Mouse (Mus musculus) midbrain, embryonic 12.5 days (tissue): ENCODE results near the gene Nudt9. TPM values are rescaled to one million over a fixed set of nuclear protein-coding genes. Genes with fewer than 3 reads are reported as not detected.

Experiments used
- ATAC-seq: fragments of 200-750 bp; cut with Nextera tagmentation; 2 replicates; pipeline ENCODE4 v1.8.0; 2017; ENCODE audit warnings: low read depth, moderate TSS enrichment, moderate library complexity; ENCODE audit not compliant: low FRiP score
- H3K27ac ChIP-seq: fragments of 300-500 bp; sonication (generic); replicated peaks from 2 replicates; pipeline ENCODE4 v1.5.1; 2016; ENCODE audit warnings: mild to moderate bottlenecking
- H3K27me3 ChIP-seq: fragments of 300-500 bp; sonication (generic); 2 replicates; pipeline ENCODE4 v1.6.1; 2016; ENCODE audit warnings: mild to moderate bottlenecking
- H3K36me3 ChIP-seq: fragments of 300-500 bp; sonication (generic); 2 replicates; pipeline ENCODE4 v1.6.1; 2016
- H3K4me1 ChIP-seq: fragments of 300-500 bp; sonication (generic); 2 replicates; pipeline ENCODE4 v1.6.1; 2016
- H3K4me2 ChIP-seq: fragments of 300-500 bp; sonication (generic); replicated peaks from 2 replicates; pipeline ENCODE4 v1.6.1; 2016; ENCODE audit warnings: mild to moderate bottlenecking, moderate library complexity
- H3K4me3 ChIP-seq: fragments of 300-500 bp; sonication (generic); 2 replicates; pipeline ENCODE4 v1.5.1; 2016; ENCODE audit warnings: mild to moderate bottlenecking
- H3K9ac ChIP-seq: fragments of 300-500 bp; sonication (generic); replicated peaks from 2 replicates; pipeline ENCODE4 v1.6.1; 2016; ENCODE audit warnings: mild to moderate bottlenecking, moderate library complexity
- H3K9me3 ChIP-seq: fragments of 300-500 bp; sonication (generic); 2 replicates; pipeline ENCODE4 v1.6.1; 2016; ENCODE audit warnings: mild to moderate bottlenecking
- WGBS: fragments of 180-500 bp; shearing (Covaris S2); methylation state at CpG from one replicate; pipeline ENCODE4 v1.1.7; 2016; 5-methylcytosine and 5-hydroxymethylcytosine counted together
- polyA plus RNA-seq: library from polyadenylated mRNA; unstranded; fragments of >200 nt; fragmentation: Nextera tagmentation; extraction: Ambion mirVana; gene quantifications from 2 replicates; pipeline ENCODE4 v1.2.1, GENCODE M21; 2016

The Nudt9 gene
- polyA plus RNA-seq, 1 experiment from 2014 or later: 58.9 TPM

DNA sequence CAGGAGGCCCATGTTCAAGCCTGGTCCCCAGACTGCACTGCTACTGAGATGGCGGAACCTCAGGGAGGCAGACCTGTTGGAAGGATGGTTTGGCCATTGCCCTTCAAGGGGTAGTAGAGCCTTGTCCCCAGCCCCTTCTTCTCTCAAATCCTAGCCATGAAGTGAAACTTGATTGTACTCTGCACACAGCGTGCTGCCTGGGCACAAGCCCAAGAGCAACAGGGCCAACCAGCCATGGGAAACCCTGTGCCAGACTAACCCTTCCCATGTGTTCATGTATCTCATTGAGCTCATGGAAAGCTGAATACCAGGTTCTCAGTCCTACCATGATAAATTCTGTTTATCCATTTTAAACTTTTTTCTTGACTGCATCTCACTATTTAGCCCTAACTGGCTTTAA lies 3.2 kb upstream of the Nudt9 start:
- no peak for ATAC-seq
- Histone ChIP-seq H3K9ac (no peak overlapping the region), H3K4me1 (peaks cover 5% of the 10 kb centered on the region), H3K27ac (no peak overlapping the region), H3K4me2 (no peak overlapping the region), H3K36me3 (no peaks in the 10 kb centered on the region), H3K27me3 (0 out of 2 replicates have a peak, but pooled peaks cover 3% of the 10 kb centered on the region), H3K9me3 (no peaks in the 10 kb centered on the region), H3K4me3 (no peak overlapping the region)
- WGBS: 93% methylated on average over 2 of the region's 2 CpGs

DNA sequence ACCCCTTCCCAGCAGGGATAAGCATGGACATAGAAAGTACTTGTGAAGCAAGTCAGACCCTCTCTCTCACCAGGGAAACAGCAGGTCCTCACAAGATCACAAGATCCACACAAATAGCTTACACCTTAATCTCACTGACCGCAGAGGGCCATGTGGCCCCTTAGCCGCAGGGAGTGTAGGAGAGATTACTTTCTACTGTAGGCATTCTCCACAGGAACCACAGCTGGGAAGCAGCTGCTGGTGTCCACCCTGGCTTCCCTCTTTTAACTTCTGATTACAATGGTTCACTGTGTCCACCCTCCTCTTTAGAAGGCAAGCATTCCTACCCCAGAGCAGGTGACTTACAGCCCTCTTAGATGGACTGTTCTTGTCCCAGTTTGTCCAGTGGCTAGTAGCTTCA lies 2.4 kb upstream of the Nudt9 start:
- no peaks in the 10 kb centered on the region for H3K36me3 ChIP-seq
- H3K27ac ChIP-seq: no peak overlapping the region
- 45% methylated on average over 2 of the region's 2 CpGs for WGBS
- H3K9ac ChIP-seq: no peak overlapping the region
- H3K4me1 ChIP-seq: peaks cover 10% of the 10 kb centered on the region
- no peak overlapping the region for H3K4me2 ChIP-seq
- 0 out of 2 replicates have a peak, but pooled peaks cover 3% of the 10 kb centered on the region for H3K27me3 ChIP-seq
- H3K4me3 ChIP-seq: no peak overlapping the region
- no peaks in the 10 kb centered on the region for H3K9me3 ChIP-seq
- no peak for ATAC-seq

DNA sequence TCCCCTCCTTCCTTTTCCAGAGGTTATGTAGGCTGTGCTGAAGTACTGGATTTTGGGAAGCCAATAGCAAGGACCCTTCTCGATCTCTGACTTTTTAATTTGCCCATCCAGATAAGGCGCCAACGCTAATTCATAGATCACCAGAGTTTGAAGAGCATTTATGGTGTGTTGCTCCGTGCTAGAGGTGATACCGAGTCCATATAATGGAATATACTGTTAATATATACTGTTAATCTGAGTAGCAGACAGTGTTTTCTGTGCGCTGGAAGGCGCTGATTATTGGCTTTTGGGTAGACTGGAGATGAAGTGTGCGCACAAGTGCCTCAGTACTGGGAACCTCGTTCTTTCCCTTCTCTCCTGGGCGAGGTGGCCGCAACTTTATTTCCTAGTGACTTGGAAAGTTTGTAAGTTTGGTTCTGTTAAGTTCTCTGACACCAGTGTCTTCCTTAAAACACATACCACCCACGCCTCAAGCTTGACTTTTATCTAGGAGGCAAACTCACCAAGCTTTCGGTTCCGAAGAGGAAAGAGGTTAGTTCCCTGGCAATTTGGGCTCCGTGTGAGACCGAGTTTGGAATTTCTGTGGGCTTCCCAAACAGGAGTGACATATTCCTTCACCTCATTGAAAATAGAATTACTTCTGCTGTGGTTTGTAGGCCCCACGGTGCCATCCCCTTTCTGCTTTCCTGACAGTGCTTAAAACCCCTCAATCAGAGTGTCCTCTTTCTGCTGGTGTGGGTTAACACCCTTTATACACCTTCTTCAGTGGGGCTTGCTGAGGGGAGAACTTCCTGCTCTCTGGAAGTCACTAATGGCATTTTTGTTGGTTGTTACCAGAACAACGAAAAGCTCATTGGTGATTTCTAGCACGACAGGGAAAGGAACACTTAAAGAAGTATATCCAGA lies 1.3 kb downstream of the Nudt9 start:
- Histone ChIP-seq H3K27me3 (0 out of 2 replicates have a peak, but pooled peaks cover 3% of the 10 kb centered on the region), H3K36me3 (peaks cover 20% of the 10 kb centered on the region), H3K9me3 (no peaks in the 10 kb centered on the region), H3K9ac (peak overlapping the region; percentile 85), H3K4me3 (peak overlapping the region; percentile 83), H3K27ac (peak overlapping the region; percentile 75), H3K4me1 (peaks cover 10% of the 10 kb centered on the region), H3K4me2 (peak overlapping the region; percentile 68)
- ATAC-seq: no peak; the same call in none of the 2 replicates
- WGBS: 14% methylated on average over 19 of the region's 19 CpGs

DNA sequence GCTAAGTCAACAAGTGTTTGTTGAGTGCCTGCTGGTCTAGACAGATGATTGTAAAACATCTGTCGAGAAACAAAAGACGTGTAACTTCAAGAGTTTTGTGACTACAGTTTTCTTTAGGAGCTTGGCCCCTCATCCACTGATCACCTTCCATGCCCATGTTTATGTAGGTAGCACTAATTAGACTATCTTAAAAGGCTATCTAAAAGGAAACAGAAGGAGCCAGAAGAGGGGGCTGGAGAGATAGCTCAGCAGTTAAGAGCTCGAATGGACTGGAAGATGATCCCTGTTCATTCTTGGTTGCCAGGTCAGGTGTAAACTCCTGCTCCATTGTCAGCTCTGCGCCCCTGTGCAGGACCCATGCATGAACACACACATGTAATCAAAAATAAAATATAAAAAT lies 2.0 kb downstream of the Nudt9 start:
- 56% methylated on average over 4 of the region's 4 CpGs for WGBS
- H3K4me1 ChIP-seq: peaks cover 10% of the 10 kb centered on the region
- H3K36me3 ChIP-seq: peaks cover 22% of the 10 kb centered on the region
- no peaks in the 10 kb centered on the region for H3K9me3 ChIP-seq
- H3K4me3 ChIP-seq: peak overlapping the region; percentile 83; the same call in 1 of the 2 replicates
- 0 out of 2 replicates have a peak, but pooled peaks cover 3% of the 10 kb centered on the region for H3K27me3 ChIP-seq
- H3K9ac ChIP-seq: no peak overlapping the region
- peak overlapping the region; percentile 68 for H3K4me2 ChIP-seq
- ATAC-seq: no peak
- H3K27ac ChIP-seq: no peak overlapping the region

DNA sequence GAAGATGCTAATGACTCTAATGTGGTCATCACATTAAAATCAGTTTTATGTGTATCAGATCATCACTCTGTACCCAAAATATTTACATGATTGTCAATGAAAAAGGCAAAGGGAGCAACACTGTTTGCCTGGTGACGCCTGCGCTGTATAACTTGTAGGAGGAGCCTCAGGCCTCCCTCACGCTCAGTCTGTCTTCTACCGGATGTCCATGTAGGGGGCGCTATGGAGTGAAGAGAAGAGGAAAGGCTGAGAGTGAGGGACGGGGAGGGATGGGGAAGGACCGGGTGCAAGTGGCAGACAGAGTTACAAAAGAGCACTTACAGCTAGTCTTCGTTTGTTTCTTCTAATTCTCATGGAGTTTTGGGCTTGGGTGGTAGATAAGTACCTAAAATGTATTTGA lies 6.8 kb downstream of the Nudt9 start:
- H3K4me1 ChIP-seq: peaks cover 4% of the 10 kb centered on the region; the same call in 1 of the 2 replicates
- peaks cover 27% of the 10 kb centered on the region for H3K36me3 ChIP-seq
- H3K27me3 ChIP-seq: no peaks in the 10 kb centered on the region
- no peak overlapping the region for H3K27ac ChIP-seq
- no peak overlapping the region for H3K4me2 ChIP-seq
- no peaks in the 10 kb centered on the region for H3K9me3 ChIP-seq
- no peak overlapping the region for H3K9ac ChIP-seq
- no peak for ATAC-seq
- WGBS: 56% methylated on average over 8 of the region's 8 CpGs
- H3K4me3 ChIP-seq: no peak overlapping the region

DNA sequence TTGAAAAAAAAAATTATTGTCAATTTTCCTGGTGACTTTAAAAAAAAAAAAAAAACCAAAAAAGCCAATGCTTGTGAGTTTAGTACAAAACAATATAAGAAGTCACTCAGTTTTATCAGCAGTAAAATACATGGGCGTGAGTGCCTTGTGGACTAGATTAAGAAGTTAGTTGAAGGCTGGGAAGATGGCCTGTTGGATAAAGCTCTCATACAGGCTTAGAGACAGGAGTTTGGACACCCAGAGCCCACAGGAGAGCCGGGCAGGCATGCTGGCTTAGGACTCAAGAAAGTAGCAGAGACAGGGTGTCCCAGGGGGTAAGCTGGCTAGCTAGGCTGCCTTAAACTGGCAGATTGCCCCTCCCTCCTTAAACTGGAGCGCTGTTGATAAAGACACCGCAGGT lies 8.8 kb downstream of the Nudt9 start:
- Histone ChIP-seq H3K4me3 (no peak overlapping the region), H3K27ac (no peak overlapping the region), H3K9me3 (no peaks in the 10 kb centered on the region), H3K36me3 (peaks cover 27% of the 10 kb centered on the region), H3K9ac (no peak overlapping the region), H3K4me2 (no peak overlapping the region), H3K27me3 (no peaks in the 10 kb centered on the region), H3K4me1 (no peaks in the 10 kb centered on the region)
- ATAC-seq: no peak
- WGBS: 86% methylated on average over 4 of the region's 4 CpGs

DNA sequence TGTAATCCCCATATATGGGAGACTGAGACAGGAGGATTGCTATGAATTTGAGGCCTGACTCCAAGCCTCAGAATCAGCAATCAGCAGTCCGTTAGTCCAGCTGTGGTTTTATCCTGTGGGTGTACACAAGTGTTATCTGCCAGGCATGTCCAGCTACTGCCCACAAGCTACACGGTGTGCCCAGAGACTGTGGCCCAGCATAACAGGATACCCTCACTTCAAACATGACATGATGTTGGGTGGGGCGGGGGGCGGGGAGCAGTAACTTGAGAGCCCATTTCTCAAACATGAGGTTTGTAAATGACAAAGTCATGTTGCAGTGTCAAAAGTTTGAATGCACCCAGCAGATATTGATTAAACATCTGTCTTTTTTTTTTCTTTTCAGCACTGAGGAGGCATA lies 9.7 kb downstream of the Nudt9 start:
- Histone ChIP-seq H3K9ac (no peak overlapping the region), H3K27me3 (no peaks in the 10 kb centered on the region), H3K4me2 (no peak overlapping the region), H3K9me3 (no peaks in the 10 kb centered on the region), H3K4me3 (no peak overlapping the region), H3K36me3 (peaks cover 28% of the 10 kb centered on the region), H3K27ac (no peak overlapping the region), H3K4me1 (no peaks in the 10 kb centered on the region)
- WGBS: 93% methylated on average over 4 of the region's 4 CpGs
- no peak for ATAC-seq

DNA sequence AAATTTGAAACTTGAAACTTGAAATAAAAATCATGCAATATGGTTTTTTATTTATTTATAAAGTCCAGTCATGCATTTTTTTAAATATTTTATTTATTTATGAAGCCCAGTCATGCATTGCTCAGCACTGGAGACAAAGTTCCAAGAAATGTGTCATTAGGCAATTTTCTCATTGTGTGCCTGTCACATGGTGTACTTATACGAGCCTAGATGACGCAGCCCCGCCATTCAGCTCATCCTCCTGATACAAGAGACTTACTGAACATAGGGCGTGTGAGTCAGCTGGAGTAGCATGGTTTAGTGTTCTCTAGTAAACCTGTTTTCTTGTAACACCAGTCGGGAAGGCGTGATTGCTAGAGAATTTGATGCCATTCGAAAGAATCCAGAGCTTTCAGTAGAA lies 10.2 kb downstream of the Nudt9 start:
- no peaks in the 10 kb centered on the region for H3K9me3 ChIP-seq
- 86% methylated on average over 7 of the region's 7 CpGs for WGBS
- H3K4me1 ChIP-seq: no peaks in the 10 kb centered on the region
- H3K27me3 ChIP-seq: no peaks in the 10 kb centered on the region
- H3K36me3 ChIP-seq: peaks cover 28% of the 10 kb centered on the region
- no peak overlapping the region for H3K4me3 ChIP-seq
- no peak overlapping the region for H3K4me2 ChIP-seq
- no peak overlapping the region for H3K9ac ChIP-seq
- ATAC-seq: no peak
- H3K27ac ChIP-seq: no peak overlapping the region

DNA sequence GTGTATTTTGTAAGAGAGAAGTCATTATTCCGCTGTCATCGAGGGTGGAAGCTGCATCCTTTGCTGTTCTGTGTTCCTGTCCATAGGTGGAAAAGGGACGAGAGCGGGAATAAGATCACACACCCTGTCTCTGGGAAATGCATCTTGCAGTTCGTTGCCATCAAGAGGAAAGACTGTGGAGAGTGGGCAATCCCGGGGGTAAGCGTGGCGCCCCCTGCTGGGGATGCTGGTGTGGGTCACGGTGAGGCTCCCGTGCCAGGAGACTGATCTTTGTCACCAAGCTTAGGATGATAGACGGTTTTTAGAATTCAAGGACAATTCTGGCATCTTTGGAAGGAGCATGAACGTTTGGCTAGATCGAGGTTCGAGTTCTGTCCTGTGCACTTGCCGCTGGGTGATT lies 11.9 kb downstream of the Nudt9 start:
- ATAC-seq: no peak
- no peak overlapping the region for H3K4me2 ChIP-seq
- H3K27me3 ChIP-seq: no peaks in the 10 kb centered on the region
- no peaks in the 10 kb centered on the region for H3K4me1 ChIP-seq
- no peak overlapping the region for H3K9ac ChIP-seq
- no peak overlapping the region for H3K4me3 ChIP-seq
- H3K27ac ChIP-seq: no peak overlapping the region
- H3K9me3 ChIP-seq: no peaks in the 10 kb centered on the region
- H3K36me3 ChIP-seq: peaks cover 26% of the 10 kb centered on the region
- WGBS: 64% methylated on average over 15 of the region's 15 CpGs

DNA sequence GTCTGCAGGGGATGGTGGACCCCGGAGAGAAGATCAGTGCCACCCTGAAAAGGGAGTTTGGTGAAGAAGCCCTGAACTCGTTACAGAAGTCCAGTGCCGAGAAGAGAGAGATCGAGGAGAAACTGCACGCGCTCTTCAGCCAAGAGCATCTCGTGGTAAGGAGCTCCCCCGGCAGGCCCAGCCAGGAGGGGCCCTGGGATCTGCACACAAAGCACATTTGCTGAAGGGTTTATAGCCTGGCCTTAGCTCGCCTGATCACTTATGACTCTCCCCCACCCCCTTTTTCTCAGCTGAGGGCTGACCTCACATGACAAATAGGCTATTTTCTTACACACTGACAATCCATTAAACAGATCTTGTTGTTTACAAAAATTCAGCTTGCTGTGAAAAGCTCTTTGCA lies 13.5 kb downstream of the Nudt9 start:
- Histone ChIP-seq H3K4me2 (no peak overlapping the region), H3K9me3 (no peaks in the 10 kb centered on the region), H3K36me3 (peaks cover 34% of the 10 kb centered on the region), H3K4me3 (no peak overlapping the region), H3K27me3 (no peaks in the 10 kb centered on the region), H3K27ac (no peak overlapping the region), H3K9ac (no peak overlapping the region), H3K4me1 (no peaks in the 10 kb centered on the region)
- no peak for ATAC-seq
- 81% methylated on average over 9 of the region's 9 CpGs for WGBS

DNA sequence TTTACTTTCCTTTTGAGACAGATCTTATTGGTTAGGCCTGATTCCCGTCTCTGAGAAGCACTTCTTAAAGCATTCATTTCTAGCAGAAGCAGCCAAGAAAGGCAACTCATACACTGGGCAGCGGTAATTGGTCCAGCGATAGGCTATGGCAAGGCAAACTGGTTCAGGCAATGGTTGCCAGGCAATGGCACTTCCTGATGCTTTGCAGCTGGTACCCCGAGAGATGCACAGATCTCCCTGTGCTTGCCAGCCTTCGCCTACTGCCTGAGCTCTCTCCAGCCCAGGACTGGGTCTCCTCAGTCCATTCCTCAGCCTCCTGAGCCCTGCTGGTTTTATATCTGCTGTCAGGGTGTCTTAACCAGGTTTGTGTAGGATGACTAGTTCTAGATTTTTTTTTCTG lies 14.3 kb downstream of the Nudt9 start:
- Histone ChIP-seq H3K36me3 (peaks cover 40% of the 10 kb centered on the region), H3K4me2 (no peak overlapping the region), H3K9me3 (no peaks in the 10 kb centered on the region), H3K4me1 (no peaks in the 10 kb centered on the region), H3K4me3 (no peak overlapping the region), H3K27ac (no peak overlapping the region), H3K9ac (no peak overlapping the region), H3K27me3 (no peaks in the 10 kb centered on the region)
- WGBS: 90% methylated on average over 5 of the region's 5 CpGs
- no peak for ATAC-seq

DNA sequence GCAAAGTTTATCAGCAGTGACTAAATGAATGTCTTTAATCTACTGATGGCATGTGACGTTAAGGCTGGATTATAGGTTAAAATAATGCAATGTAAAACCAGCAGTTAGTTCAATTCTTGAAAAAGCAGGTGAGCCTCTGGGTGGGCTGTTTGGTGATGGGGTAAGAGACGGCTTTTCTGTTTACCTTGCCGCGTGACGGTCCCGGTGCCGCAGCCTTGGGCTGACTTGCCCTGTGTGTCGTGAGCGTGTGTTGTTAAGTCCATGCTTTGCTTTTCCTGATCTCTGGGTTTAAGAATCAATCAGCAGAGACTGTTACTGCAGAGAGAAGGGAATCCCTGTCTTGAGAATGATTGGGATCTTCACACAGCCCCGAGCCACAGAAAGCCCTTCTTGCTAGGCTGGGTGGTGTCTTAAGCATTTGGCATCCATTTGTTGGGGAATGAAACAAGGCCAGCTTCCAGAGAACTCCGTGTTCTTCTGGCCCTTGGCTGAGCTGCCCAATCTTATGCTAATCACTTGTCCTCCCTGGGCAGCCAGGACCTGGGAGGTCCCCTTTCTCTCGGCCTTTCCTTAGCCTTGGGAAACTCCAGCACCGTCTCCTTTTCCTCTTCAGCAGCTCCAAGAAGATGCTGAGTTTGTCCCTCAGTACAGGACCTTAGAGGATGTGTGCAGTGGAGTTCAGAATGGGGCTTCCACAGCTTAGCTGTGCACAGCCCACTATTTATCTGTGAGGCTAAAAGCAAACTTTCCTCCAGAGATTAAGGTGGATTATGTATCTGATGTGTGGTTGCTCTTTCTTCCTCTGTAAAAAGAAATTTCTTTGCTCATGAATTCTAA lies 16.0 kb downstream of the Nudt9 start:
- no peaks in the 10 kb centered on the region for H3K4me1 ChIP-seq
- H3K4me3 ChIP-seq: no peak overlapping the region
- H3K9me3 ChIP-seq: no peaks in the 10 kb centered on the region
- ATAC-seq: no peak
- no peaks in the 10 kb centered on the region for H3K27me3 ChIP-seq
- no peak overlapping the region for H3K27ac ChIP-seq
- no peak overlapping the region for H3K4me2 ChIP-seq
- WGBS: 74% methylated on average over 13 of the region's 13 CpGs
- H3K9ac ChIP-seq: no peak overlapping the region
- H3K36me3 ChIP-seq: peaks cover 35% of the 10 kb centered on the region
